Mouse (Mus musculus): Measurements from ENCODE around the gene Tmem256. TPM values are rescaled to one million over a fixed set of nuclear protein-coding genes. Genes with fewer than 3 reads are reported as not detected.

The Tmem256 gene
- polyA plus RNA-seq, 1 experiment from 2014 or later, result 377 TPM

- H3K9me3 ChIP-seq (ENCODE audit: control insufficient read depth, low read length), result no peaks in the 10 kb centered on the region
Observed at GRCm38 (mm10) chr11:69881787-69882670, 43.7 kb downstream of the Tmem256 start.

GRCm38 (mm10) chr11:69883066-69883465 is 44.8 kb downstream of the Tmem256 start:
- ATAC-seq (ENCODE audit: low read depth), result no peak
- Histone ChIP-seq H3K9me3 (ENCODE audit: control insufficient read depth, low read length) (no peaks in the 10 kb centered on the region), H3K4me3 (ENCODE audit: low read depth, low read length) (no peak overlapping the region), H3K27me3 (ENCODE audit: control insufficient read depth, insufficient read depth, low read length) (no peaks in the 10 kb centered on the region), H3K4me2 (ENCODE audit: low read depth, low read length) (no peak overlapping the region), H3K9ac (replicated peaks; ENCODE audit: low read depth, low read length) (no peak overlapping the region), H3K4me1 (ENCODE audit: control insufficient read depth, insufficient read depth, low read length) (peaks cover 5% of the 10 kb centered on the region; the same call in 1 of the 2 replicates), H3K36me3 (ENCODE audit: control insufficient read depth, insufficient read depth, low read length) (no peaks in the 10 kb centered on the region), H3K27ac (ENCODE audit: low read depth, low read length) (no peak overlapping the region)
- 62% methylated on average over 4 of the region's 4 CpGs for WGBS

More at GRCm38 (mm10) chr11:69881787-69882670, 43.7 kb downstream of the Tmem256 start:
- peak overlapping the region; percentile 38 for H3K4me3 ChIP-seq (ENCODE audit: low read depth, low read length)
- no peak overlapping the region for H3K27ac ChIP-seq (ENCODE audit: low read depth, low read length)
- no peaks in the 10 kb centered on the region for H3K27me3 ChIP-seq (ENCODE audit: control insufficient read depth, insufficient read depth, low read length)
- 62% methylated on average over 21 of the region's 21 CpGs for WGBS
- H3K36me3 ChIP-seq (ENCODE audit: control insufficient read depth, insufficient read depth, low read length), result no peaks in the 10 kb centered on the region
- H3K9ac ChIP-seq (replicated peaks; ENCODE audit: low read depth, low read length), result no peak overlapping the region
- H3K4me2 ChIP-seq (ENCODE audit: low read depth, low read length), result peak overlapping the region; percentile 72
- peaks cover 6% of the 10 kb centered on the region; the same call in 1 of the 2 replicates for H3K4me1 ChIP-seq (ENCODE audit: control insufficient read depth, insufficient read depth, low read length)
- ATAC-seq (ENCODE audit: low read depth), result no peak

GRCm38 (mm10) chr11:69883527-69884151 is 45.3 kb downstream of the Tmem256 start:
- Histone ChIP-seq H3K9me3 (ENCODE audit: control insufficient read depth, low read length) (no peaks in the 10 kb centered on the region), H3K9ac (replicated peaks; ENCODE audit: low read depth, low read length) (no peak overlapping the region), H3K36me3 (ENCODE audit: control insufficient read depth, insufficient read depth, low read length) (no peaks in the 10 kb centered on the region), H3K27ac (ENCODE audit: low read depth, low read length) (no peak overlapping the region), H3K4me2 (ENCODE audit: low read depth, low read length) (no peak overlapping the region), H3K27me3 (ENCODE audit: control insufficient read depth, insufficient read depth, low read length) (no peaks in the 10 kb centered on the region), H3K4me1 (ENCODE audit: control insufficient read depth, insufficient read depth, low read length) (peaks cover 5% of the 10 kb centered on the region; the same call in 1 of the 2 replicates), H3K4me3 (ENCODE audit: low read depth, low read length) (no peak overlapping the region)
- 90% methylated on average over 8 of the region's 8 CpGs for WGBS
- ATAC-seq (ENCODE audit: low read depth), result no peak

- WGBS, result 84% methylated on average over 9 of the region's 9 CpGs
- ATAC-seq (ENCODE audit: low read depth), result no peak
Observed at GRCm38 (mm10) chr11:69884240-69884639, 45.9 kb downstream of the Tmem256 start.

GRCm38 (mm10) chr11:69884663-69885062 is 46.3 kb downstream of the Tmem256 start:
- no peak overlapping the region for H3K4me2 ChIP-seq (ENCODE audit: low read depth, low read length)
- no peaks in the 10 kb centered on the region for H3K27me3 ChIP-seq (ENCODE audit: control insufficient read depth, insufficient read depth, low read length)
- no peak for ATAC-seq (ENCODE audit: low read depth)

More at GRCm38 (mm10) chr11:69884240-69884639, 45.9 kb downstream of the Tmem256 start:
- Histone ChIP-seq H3K9ac (replicated peaks; ENCODE audit: low read depth, low read length) (no peak overlapping the region), H3K4me1 (ENCODE audit: control insufficient read depth, insufficient read depth, low read length) (peaks cover 5% of the 10 kb centered on the region; the same call in 1 of the 2 replicates), H3K9me3 (ENCODE audit: control insufficient read depth, low read length) (no peaks in the 10 kb centered on the region), H3K36me3 (ENCODE audit: control insufficient read depth, insufficient read depth, low read length) (no peaks in the 10 kb centered on the region), H3K4me3 (ENCODE audit: low read depth, low read length) (no peak overlapping the region), H3K4me2 (ENCODE audit: low read depth, low read length) (no peak overlapping the region), H3K27ac (ENCODE audit: low read depth, low read length) (no peak overlapping the region), H3K27me3 (ENCODE audit: control insufficient read depth, insufficient read depth, low read length) (no peaks in the 10 kb centered on the region)

GRCm38 (mm10) chr11:69886907-69887635 is 48.8 kb downstream of the Tmem256 start:
- Histone ChIP-seq H3K27me3 (ENCODE audit: control insufficient read depth, insufficient read depth, low read length) (no peaks in the 10 kb centered on the region), H3K36me3 (ENCODE audit: control insufficient read depth, insufficient read depth, low read length) (no peaks in the 10 kb centered on the region), H3K4me1 (ENCODE audit: control insufficient read depth, insufficient read depth, low read length) (no peaks in the 10 kb centered on the region), H3K9me3 (ENCODE audit: control insufficient read depth, low read length) (no peaks in the 10 kb centered on the region), H3K9ac (replicated peaks; ENCODE audit: low read depth, low read length) (no peak overlapping the region), H3K4me3 (ENCODE audit: low read depth, low read length) (no peak overlapping the region), H3K27ac (ENCODE audit: low read depth, low read length) (no peak overlapping the region), H3K4me2 (ENCODE audit: low read depth, low read length) (no peak overlapping the region)
- WGBS, result 77% methylated on average over 8 of the region's 8 CpGs
- no peak for ATAC-seq (ENCODE audit: low read depth)

More at GRCm38 (mm10) chr11:69884663-69885062, 46.3 kb downstream of the Tmem256 start:
- H3K9me3 ChIP-seq (ENCODE audit: control insufficient read depth, low read length), result no peaks in the 10 kb centered on the region
- H3K4me3 ChIP-seq (ENCODE audit: low read depth, low read length), result no peak overlapping the region
- WGBS, result 75% methylated on average over 8 of the region's 8 CpGs
- no peak overlapping the region for H3K9ac ChIP-seq (replicated peaks; ENCODE audit: low read depth, low read length)
- no peaks in the 10 kb centered on the region for H3K36me3 ChIP-seq (ENCODE audit: control insufficient read depth, insufficient read depth, low read length)
- no peak overlapping the region for H3K27ac ChIP-seq (ENCODE audit: low read depth, low read length)
- peaks cover 5% of the 10 kb centered on the region; the same call in 1 of the 2 replicates for H3K4me1 ChIP-seq (ENCODE audit: control insufficient read depth, insufficient read depth, low read length)

Small RNA genes lying within 50 kb of the gene (microRNA-seq; reads per million reads assigned to microRNA genes)
- gene Mir6924, result not detected

Other genes starting within 250 kb of the Tmem256 start
- 66.6 and 99.6 TPM in 2 replicates for gene Atp1b2, start 232.6 kb upstream of the Tmem256 start, polyA plus RNA-seq (2014; fragmentation: Nextera tagmentation; extraction: Ambion mirVana)
- gene Shbg, start 220.6 kb upstream of the Tmem256 start, polyA plus RNA-seq (2014; fragmentation: Nextera tagmentation; extraction: Ambion mirVana), result not detected in 2 replicates
- 23.8 and 25.1 TPM in 2 replicates for gene Sat2, start 216.5 kb upstream of the Tmem256 start, polyA plus RNA-seq (2014; fragmentation: Nextera tagmentation; extraction: Ambion mirVana)
- 31.1 and 34.0 TPM in 2 replicates for gene Fxr2, start 205.5 kb upstream of the Tmem256 start, polyA plus RNA-seq (2014; fragmentation: Nextera tagmentation; extraction: Ambion mirVana)
- gene Sox15, start 183.2 kb upstream of the Tmem256 start, polyA plus RNA-seq (2014; fragmentation: Nextera tagmentation; extraction: Ambion mirVana), result not detected in 2 replicates
- 40.7 and 63.4 TPM in 2 replicates for gene Mpdu1, start 175.9 kb upstream of the Tmem256 start, polyA plus RNA-seq (2014; fragmentation: Nextera tagmentation; extraction: Ambion mirVana)
- 3.7 and 11.2 TPM in 2 replicates for gene Cd68, start 172.4 kb upstream of the Tmem256 start, polyA plus RNA-seq (2014; fragmentation: Nextera tagmentation; extraction: Ambion mirVana)
- 503 and 643 TPM in 2 replicates for gene Eif4a1, start 166.1 kb upstream of the Tmem256 start, polyA plus RNA-seq (2014; fragmentation: Nextera tagmentation; extraction: Ambion mirVana)
- gene Senp3, start 156.4 kb upstream of the Tmem256 start, polyA plus RNA-seq (2014; fragmentation: Nextera tagmentation; extraction: Ambion mirVana), result 104 and 116 TPM in 2 replicates
- gene Tnfsf13, start 152.7 kb upstream of the Tmem256 start, polyA plus RNA-seq (2014; fragmentation: Nextera tagmentation; extraction: Ambion mirVana), result 0.24 and 0.72 TPM in 2 replicates
- gene Tnfsf12, start 142.7 kb upstream of the Tmem256 start, polyA plus RNA-seq (2014; fragmentation: Nextera tagmentation; extraction: Ambion mirVana), result 2.1 and 3.4 TPM in 2 replicates
- gene Tnfsfm13, start 142.4 kb upstream of the Tmem256 start, polyA plus RNA-seq (2014; fragmentation: Nextera tagmentation; extraction: Ambion mirVana), result 0.75 and 1.8 TPM in 2 replicates
- 23.5 and 30.7 TPM in 2 replicates for gene Polr2a, start 79.9 kb upstream of the Tmem256 start, polyA plus RNA-seq (2014; fragmentation: Nextera tagmentation; extraction: Ambion mirVana)
- not detected in 2 replicates for gene Slc35g3, start 76.5 kb upstream of the Tmem256 start, polyA plus RNA-seq (2014; fragmentation: Nextera tagmentation; extraction: Ambion mirVana)
- 4.3 and 6.0 TPM in 2 replicates for gene Zbtb4, start 72.6 kb upstream of the Tmem256 start, polyA plus RNA-seq (2014; fragmentation: Nextera tagmentation; extraction: Ambion mirVana)
- gene Chrnb1, start 42.6 kb upstream of the Tmem256 start, polyA plus RNA-seq (2014; fragmentation: Nextera tagmentation; extraction: Ambion mirVana), result 0.78 and 1.3 TPM in 2 replicates
- 6.4 and 9.1 TPM in 2 replicates for gene Fgf11, start 36.7 kb upstream of the Tmem256 start, polyA plus RNA-seq (2014; fragmentation: Nextera tagmentation; extraction: Ambion mirVana)
- 0.68 and 0.76 TPM in 2 replicates for gene Tmem102, start 32.9 kb upstream of the Tmem256 start, polyA plus RNA-seq (2014; fragmentation: Nextera tagmentation; extraction: Ambion mirVana)
- not detected in 2 replicates for gene Gm39566, start 23.2 kb upstream of the Tmem256 start, polyA plus RNA-seq (2014; fragmentation: Nextera tagmentation; extraction: Ambion mirVana)
- gene Spem2, start 20.0 kb upstream of the Tmem256 start, polyA plus RNA-seq (2014; fragmentation: Nextera tagmentation; extraction: Ambion mirVana), result 0.16 TPM in 1 of 2 replicates, not detected in the other
- gene Spem1, start 16.3 kb upstream of the Tmem256 start, polyA plus RNA-seq (2014; fragmentation: Nextera tagmentation; extraction: Ambion mirVana), result 0.35 and 0.40 TPM in 2 replicates
- 24.2 and 31.3 TPM in 2 replicates for gene Nlgn2, start 730 bp upstream of the Tmem256 start, polyA plus RNA-seq (2014; fragmentation: Nextera tagmentation; extraction: Ambion mirVana)
- 36.3 and 51.8 TPM in 2 replicates for gene Plscr3, start 7.9 kb downstream of the Tmem256 start, polyA plus RNA-seq (2014; fragmentation: Nextera tagmentation; extraction: Ambion mirVana)
- 0.28 TPM in 1 of 2 replicates, not detected in the other for gene Tnk1, start 20.2 kb downstream of the Tmem256 start, polyA plus RNA-seq (2014; fragmentation: Nextera tagmentation; extraction: Ambion mirVana)
- not detected in 2 replicates for gene Tmem95, start 39.5 kb downstream of the Tmem256 start, polyA plus RNA-seq (2014; fragmentation: Nextera tagmentation; extraction: Ambion mirVana)
- 0.80 and 2.0 TPM in 2 replicates for gene Kctd11, start 42.9 kb downstream of the Tmem256 start, polyA plus RNA-seq (2014; fragmentation: Nextera tagmentation; extraction: Ambion mirVana)
- gene Acap1, start 57.0 kb downstream of the Tmem256 start, polyA plus RNA-seq (2014; fragmentation: Nextera tagmentation; extraction: Ambion mirVana), result 0.17 and 0.33 TPM in 2 replicates
- 7.1 and 7.8 TPM in 2 replicates for gene 2810408A11Rik, start 62.5 kb downstream of the Tmem256 start, polyA plus RNA-seq (2014; fragmentation: Nextera tagmentation; extraction: Ambion mirVana)
- 26.2 and 27.8 TPM in 2 replicates for gene Neurl4, start 62.6 kb downstream of the Tmem256 start, polyA plus RNA-seq (2014; fragmentation: Nextera tagmentation; extraction: Ambion mirVana)
- 58.5 and 65.4 TPM in 2 replicates for gene Gps2, start 75.4 kb downstream of the Tmem256 start, polyA plus RNA-seq (2014; fragmentation: Nextera tagmentation; extraction: Ambion mirVana)
- 1,037 and 1,095 TPM in 2 replicates for gene Eif5a, start 83.4 kb downstream of the Tmem256 start, polyA plus RNA-seq (2014; fragmentation: Nextera tagmentation; extraction: Ambion mirVana)
- 5.9 and 11.1 TPM in 2 replicates for gene Ybx2, start 97.3 kb downstream of the Tmem256 start, polyA plus RNA-seq (2014; fragmentation: Nextera tagmentation; extraction: Ambion mirVana)
- 2.7 and 3.7 TPM in 2 replicates for gene Slc2a4, start 109.7 kb downstream of the Tmem256 start, polyA plus RNA-seq (2014; fragmentation: Nextera tagmentation; extraction: Ambion mirVana)
- 0.33 and 0.88 TPM in 2 replicates for gene Cldn7, start 126.3 kb downstream of the Tmem256 start, polyA plus RNA-seq (2014; fragmentation: Nextera tagmentation; extraction: Ambion mirVana)
- gene Ctdnep1, start 142.6 kb downstream of the Tmem256 start, polyA plus RNA-seq (2014; fragmentation: Nextera tagmentation; extraction: Ambion mirVana), result 26.5 and 27.1 TPM in 2 replicates
- 159 and 175 TPM in 2 replicates for gene Elp5, start 144.0 kb downstream of the Tmem256 start, polyA plus RNA-seq (2014; fragmentation: Nextera tagmentation; extraction: Ambion mirVana)
- 609 and 643 TPM in 2 replicates for gene Gabarap, start 152.6 kb downstream of the Tmem256 start, polyA plus RNA-seq (2014; fragmentation: Nextera tagmentation; extraction: Ambion mirVana)
- 28.8 and 37.8 TPM in 2 replicates for gene Phf23, start 157.3 kb downstream of the Tmem256 start, polyA plus RNA-seq (2014; fragmentation: Nextera tagmentation; extraction: Ambion mirVana)
- 19.0 and 19.2 TPM in 2 replicates for gene Dvl2, start 162.1 kb downstream of the Tmem256 start, polyA plus RNA-seq (2014; fragmentation: Nextera tagmentation; extraction: Ambion mirVana)
- 49.5 and 57.2 TPM in 2 replicates for gene Acadvl, start 176.9 kb downstream of the Tmem256 start, polyA plus RNA-seq (2014; fragmentation: Nextera tagmentation; extraction: Ambion mirVana)
- gene Dlg4, start 178.4 kb downstream of the Tmem256 start, polyA plus RNA-seq (2014; fragmentation: Nextera tagmentation; extraction: Ambion mirVana), result 24.9 and 31.6 TPM in 2 replicates
- 3.7 TPM in 1 of 2 replicates, not detected in the other for gene Asgr1, start 215.6 kb downstream of the Tmem256 start, polyA plus RNA-seq (2014; fragmentation: Nextera tagmentation; extraction: Ambion mirVana)

Measured in neural tube, embryonic 14.5 days (tissue).